Mouse (Mus musculus) bone marrow macrophage, adult 2 months (primary cell): ENCODE data around the gene 4930402H24Rik.

Experiments
- CTCF ChIP-seq: IDR thresholded peaks from 2 replicates; pipeline ENCODE4 v1.5.1; 2012; ENCODE audit warnings: low read depth, mild to moderate bottlenecking, low read length, moderate library complexity
- POLR2A ChIP-seq: IDR thresholded peaks from 2 replicates; pipeline ENCODE4 v1.6.1; 2012; ENCODE audit warnings: mild to moderate bottlenecking, low read depth, low read length, borderline replicate concordance

DNA sequence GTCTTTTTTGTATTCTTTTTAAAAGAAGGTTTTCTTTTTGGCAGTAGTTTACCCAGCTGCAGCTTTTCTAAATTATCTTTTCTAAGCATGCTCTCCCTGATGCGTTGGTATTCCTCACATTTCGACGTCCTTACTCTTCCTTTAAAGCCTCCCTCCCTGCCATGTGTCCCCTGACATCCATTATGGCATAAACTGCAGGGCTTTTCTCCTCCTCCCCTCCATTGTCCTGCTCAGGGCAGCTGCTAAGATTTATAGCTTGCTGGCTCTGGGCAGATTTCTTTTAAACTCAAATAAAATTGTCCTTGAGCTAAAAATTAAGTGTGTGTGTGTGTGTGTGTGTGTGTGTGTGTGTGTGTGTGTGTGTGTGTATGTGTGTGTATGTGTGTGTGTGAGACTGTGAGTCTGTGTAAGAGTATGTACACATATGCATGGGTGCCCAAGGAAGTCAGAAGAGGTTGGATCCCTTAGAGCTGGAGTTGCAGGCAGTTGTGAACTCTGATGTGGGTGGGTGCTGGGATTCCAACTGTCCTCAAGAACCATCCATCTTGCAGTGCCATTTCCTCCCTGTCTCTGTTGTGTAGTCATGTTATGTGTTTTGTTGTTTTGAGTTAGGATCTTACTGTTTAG is 10.4 kb upstream of the 4930402H24Rik start:
- TF ChIP-seq POLR2A (no peak), CTCF (no peak)
